Mouse (Mus musculus): ENCODE data around the gene Il1rapl1. TPM values are rescaled to one million over a fixed set of nuclear protein-coding genes. Genes with fewer than 3 reads are reported as not detected.

Gene Il1rapl1
- total and polyA plus RNA-seq, 3 experiments: not detected

- in situ Hi-C loops (cut with MboI; ENCODE audit: low pct_ligation_motif_present, low pct_unique_long_range_greater_than_20kb, low sequenced_read_pairs): no loop called here
- H3K4me3 ChIP-seq (replicated peaks in 1 of 3; ENCODE audit: low read depth in 2 of 3, low read length in 2 of 3, poor library complexity in 1 of 3): no peak overlapping the region
- no peaks in the 10 kb centered on the region for H3K9me3 ChIP-seq (replicated peaks; ENCODE audit: low read length)
- no peak overlapping the region for H3K4me2 ChIP-seq (ENCODE audit: insufficient read depth, low read depth, poor library complexity, severe bottlenecking)
- no peaks in the 10 kb centered on the region for H3K36me3 ChIP-seq (replicated peaks in 1 of 2; ENCODE audit: control insufficient read depth in 1 of 2, insufficient read depth in 1 of 2, low read length in 1 of 2)
- no peaks in the 10 kb centered on the region for H3K27me3 ChIP-seq (replicated peaks)
- dilution Hi-C loops (cut with MboI; ENCODE audit: extremely low pct_ligation_motif_present, extremely low pct_unique_long_range_greater_than_20kb, low sequenced_read_pairs): no loop called here
- no peak for DNase-seq (ENCODE audit: extremely low read depth)
- no peak overlapping the region for H3K27ac ChIP-seq (ENCODE audit: insufficient read depth, low read depth)
- H3K79me2 ChIP-seq (replicated peaks; ENCODE audit: control insufficient read depth, extremely low read depth, insufficient read depth, poor library complexity, severe bottlenecking): no peaks in the 10 kb centered on the region
- no peaks in the 10 kb centered on the region for H3K4me1 ChIP-seq (ENCODE audit: control insufficient read depth in 1 of 2, insufficient read depth in 2 of 2)
- TF ChIP-seq GABPA (IDR thresholded peaks at IDR 0.05; ENCODE audit: insufficient replicate concordance, low read depth, low read length) (no peak), MAFK (IDR thresholded peaks at IDR 0.05; ENCODE audit: insufficient replicate concordance, low read length) (no peak), RAD21 (IDR thresholded peaks at IDR 0.05; ENCODE audit: low read depth, low read length) (no peak), EP300 (IDR thresholded peaks at IDR 0.05; ENCODE audit: low read length) (no peak), NELFE (IDR thresholded peaks at IDR 0.05; ENCODE audit: low read depth, low read length) (no peak), POLR2AphosphoS2 (IDR thresholded peaks at IDR 0.05; ENCODE audit: low read depth, low read length) (no peak), CHD1 (IDR thresholded peaks at IDR 0.05; ENCODE audit: low read depth, low read length) (no peak)
- no peak overlapping the region for H3K9ac ChIP-seq (ENCODE audit: insufficient read depth, low read depth)
Measured at GRCm38 (mm10) chrX:88089873-88090272, 25.6 kb downstream of the Il1rapl1 start.

GRCm38 (mm10) chrX:88072741-88073419, 42.6 kb downstream of the Il1rapl1 start:
- Histone ChIP-seq H3K9ac (ENCODE audit: insufficient read depth, low read depth) (no peak overlapping the region), H3K36me3 (replicated peaks in 1 of 2; ENCODE audit: control insufficient read depth in 1 of 2, insufficient read depth in 1 of 2, low read length in 1 of 2) (no peaks in the 10 kb centered on the region), H3K27me3 (replicated peaks) (no peaks in the 10 kb centered on the region), H3K4me2 (ENCODE audit: insufficient read depth, low read depth, poor library complexity, severe bottlenecking) (no peak overlapping the region), H3K4me1 (ENCODE audit: control insufficient read depth in 1 of 2, insufficient read depth in 2 of 2) (no peaks in the 10 kb centered on the region), H3K79me2 (replicated peaks; ENCODE audit: control insufficient read depth, extremely low read depth, insufficient read depth, poor library complexity, severe bottlenecking) (no peaks in the 10 kb centered on the region), H3K27ac (ENCODE audit: insufficient read depth, low read depth) (no peak overlapping the region), H3K4me3 (replicated peaks in 1 of 3; ENCODE audit: low read depth in 2 of 3, low read length in 2 of 3, poor library complexity in 1 of 3) (no peak overlapping the region), H3K9me3 (replicated peaks; ENCODE audit: low read length) (peaks cover 2% of the 10 kb centered on the region)
- TF ChIP-seq NELFE (IDR thresholded peaks at IDR 0.05; ENCODE audit: low read depth, low read length): no peak
- TF ChIP-seq ZMIZ1 (IDR thresholded peaks at IDR 0.05; ENCODE audit: low read depth, low read length): no peak
- no peak for TF ChIP-seq HCFC1 (IDR thresholded peaks at IDR 0.05; ENCODE audit: low read depth, low read length)
- no peak for TF ChIP-seq CHD1 (IDR thresholded peaks at IDR 0.05; ENCODE audit: low read depth, low read length)
- no peak for TF ChIP-seq EP300 (IDR thresholded peaks at IDR 0.05; ENCODE audit: low read length)
- no peak for TF ChIP-seq MAFK (IDR thresholded peaks at IDR 0.05; ENCODE audit: insufficient replicate concordance, low read length)
- no peak for TF ChIP-seq RAD21 (IDR thresholded peaks at IDR 0.05; ENCODE audit: low read depth, low read length)
- TF ChIP-seq USF2 (conservative IDR thresholded peaks at IDR 0.05; ENCODE audit: low read depth, low read length): no peak
- TF ChIP-seq E2F4 (IDR thresholded peaks at IDR 0.05; ENCODE audit: insufficient replicate concordance, low read depth, low read length): no peak
- TF ChIP-seq MXI1 (IDR thresholded peaks at IDR 0.05; ENCODE audit: low read depth, low read length): no peak
- TF ChIP-seq TCF12 (IDR thresholded peaks at IDR 0.05; ENCODE audit: low read depth, low read length): no peak
- TF ChIP-seq CTCF (conservative IDR thresholded peaks at IDR 0.05 in 1 of 2, IDR thresholded peaks at IDR 0.05 in 1 of 2; ENCODE audit: low read depth in 2 of 2, low read length in 2 of 2): no peak
- TF ChIP-seq JUN (IDR thresholded peaks at IDR 0.05; ENCODE audit: insufficient read depth, low read depth, low read length): no peak
- no peak for TF ChIP-seq ETS1 (conservative IDR thresholded peaks at IDR 0.05; ENCODE audit: low read depth, low read length)
- TF ChIP-seq PAX5 (IDR thresholded peaks at IDR 0.05; ENCODE audit: low read length): no peak
- no peak for DNase-seq (ENCODE audit: extremely low read depth)
- dilution Hi-C loops (cut with MboI; ENCODE audit: extremely low pct_ligation_motif_present, extremely low pct_unique_long_range_greater_than_20kb, low sequenced_read_pairs) (no loop called here), in situ Hi-C loops (cut with MboI; ENCODE audit: low pct_ligation_motif_present, low pct_unique_long_range_greater_than_20kb, low sequenced_read_pairs) (no loop called here)

Data from CH12.LX (cell line).